Mouse (Mus musculus) skeletal muscle tissue, postnatal 0 days (tissue): ENCODE measurements around the gene Tagap1. TPM values are rescaled to one million over a fixed set of nuclear protein-coding genes. Genes with fewer than 3 reads are reported as not detected.

Experiments used
- polyA plus RNA-seq: library from polyadenylated mRNA; unstranded; fragments of >200 nt; fragmentation: Nextera tagmentation; extraction: Ambion mirVana; gene quantifications from 2 replicates; pipeline ENCODE4 v1.2.1, GENCODE M21; 2015

The Tagap1 gene
- 20.8 and 22.7 TPM in 2 replicates for polyA plus RNA-seq

DNA sequence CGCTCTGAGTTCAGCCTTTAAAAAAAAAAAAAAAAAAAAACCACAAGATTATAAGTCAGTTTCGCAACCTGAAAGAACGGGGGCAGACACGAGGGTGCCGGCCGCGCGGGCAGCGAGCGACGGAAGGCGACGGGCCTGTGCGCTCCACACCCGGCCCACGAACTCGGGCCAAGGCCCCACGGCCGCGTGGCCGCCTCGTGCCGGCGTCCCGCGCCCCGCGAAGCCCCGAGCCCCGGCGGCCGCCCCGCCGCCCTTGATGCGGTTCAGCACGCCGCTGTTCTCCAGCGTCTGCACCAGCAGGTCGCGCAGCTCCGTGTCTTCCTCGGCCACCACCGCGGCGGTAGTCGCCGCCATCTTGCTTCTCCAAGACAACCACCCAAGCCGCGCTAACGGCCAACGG, at the start of gene Tagap1:
Gene Tagap1, minus strand, starts transcription at position 381 of the 400 bp plus-strand sequence.

DNA sequence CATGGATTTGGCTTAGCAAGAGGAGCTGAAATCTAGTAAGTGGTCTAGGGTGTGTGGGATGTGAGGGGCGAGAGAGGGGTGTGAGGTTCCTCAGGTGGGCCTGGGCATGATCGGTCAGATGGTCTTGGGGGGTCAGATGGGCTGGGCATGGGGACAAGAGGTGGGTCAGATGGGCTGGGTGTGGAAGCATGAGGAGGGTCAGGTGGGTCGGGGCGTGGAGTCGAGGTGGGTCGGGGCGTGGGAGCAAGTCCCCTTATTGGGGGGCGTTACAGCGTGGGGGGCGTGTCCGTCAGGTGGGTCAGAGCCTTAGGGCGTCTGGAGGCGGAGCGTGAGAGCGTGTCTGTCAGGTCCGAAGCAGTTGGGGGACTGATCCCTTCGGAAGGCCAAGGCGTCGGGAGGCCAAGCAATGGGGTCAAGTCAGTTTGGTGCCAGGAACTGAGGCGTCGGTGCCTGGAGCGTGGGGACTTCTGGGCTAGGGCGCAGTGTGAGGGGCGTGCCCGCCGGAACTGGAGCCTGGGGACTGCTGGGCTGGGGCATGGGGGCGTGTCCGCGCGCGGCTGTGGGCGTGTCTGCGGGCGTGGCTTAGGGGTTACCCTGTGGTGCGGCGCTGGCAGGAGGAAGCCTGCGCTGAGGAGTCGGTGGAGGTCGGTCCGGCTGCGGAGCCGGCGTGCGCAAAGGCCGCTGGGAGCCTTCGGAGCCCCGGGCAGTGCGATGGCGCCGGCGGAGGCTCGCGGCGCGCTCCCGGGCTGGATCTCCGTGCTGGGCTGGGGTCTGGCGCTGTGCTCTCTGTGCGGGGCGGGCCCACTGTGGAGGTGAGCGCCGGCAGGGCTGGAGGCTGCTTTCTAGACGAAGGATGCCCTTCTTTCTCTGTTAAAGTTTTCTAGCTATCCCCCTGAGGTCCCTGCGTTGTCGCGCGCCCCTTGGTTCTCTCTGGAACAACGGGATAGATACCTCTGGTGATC, 17.6 kb upstream of the Tagap1 start, which contains the start of gene Gm49721:
Gene Gm49721, plus strand, starts transcription at position 618 of the 962 bp plus-strand sequence.

DNA sequence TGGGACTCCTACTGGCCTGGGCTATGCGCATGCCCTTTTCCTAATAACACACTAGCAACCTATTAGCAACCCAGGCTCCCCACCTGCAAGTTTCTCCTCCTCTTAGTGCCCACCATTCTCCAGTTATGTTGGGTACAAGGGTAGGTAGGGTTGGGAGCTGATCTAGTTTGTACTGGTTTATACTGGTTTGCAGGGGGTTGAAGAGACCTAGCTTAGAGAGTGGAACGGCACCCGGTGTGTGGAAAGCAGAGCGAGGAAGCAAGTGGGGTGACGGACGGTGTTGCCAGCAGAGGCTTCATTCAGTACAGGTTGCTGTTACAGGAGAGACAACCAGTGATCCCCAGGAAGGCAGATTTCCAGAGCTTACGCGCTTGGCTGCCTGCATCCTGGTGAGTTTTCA, 9.4 kb upstream of the Tagap1 start, which contains the start of gene Rnaset2b:
Gene Rnaset2b, plus strand, starts transcription at position 301 of the 400 bp plus-strand sequence.

DNA sequence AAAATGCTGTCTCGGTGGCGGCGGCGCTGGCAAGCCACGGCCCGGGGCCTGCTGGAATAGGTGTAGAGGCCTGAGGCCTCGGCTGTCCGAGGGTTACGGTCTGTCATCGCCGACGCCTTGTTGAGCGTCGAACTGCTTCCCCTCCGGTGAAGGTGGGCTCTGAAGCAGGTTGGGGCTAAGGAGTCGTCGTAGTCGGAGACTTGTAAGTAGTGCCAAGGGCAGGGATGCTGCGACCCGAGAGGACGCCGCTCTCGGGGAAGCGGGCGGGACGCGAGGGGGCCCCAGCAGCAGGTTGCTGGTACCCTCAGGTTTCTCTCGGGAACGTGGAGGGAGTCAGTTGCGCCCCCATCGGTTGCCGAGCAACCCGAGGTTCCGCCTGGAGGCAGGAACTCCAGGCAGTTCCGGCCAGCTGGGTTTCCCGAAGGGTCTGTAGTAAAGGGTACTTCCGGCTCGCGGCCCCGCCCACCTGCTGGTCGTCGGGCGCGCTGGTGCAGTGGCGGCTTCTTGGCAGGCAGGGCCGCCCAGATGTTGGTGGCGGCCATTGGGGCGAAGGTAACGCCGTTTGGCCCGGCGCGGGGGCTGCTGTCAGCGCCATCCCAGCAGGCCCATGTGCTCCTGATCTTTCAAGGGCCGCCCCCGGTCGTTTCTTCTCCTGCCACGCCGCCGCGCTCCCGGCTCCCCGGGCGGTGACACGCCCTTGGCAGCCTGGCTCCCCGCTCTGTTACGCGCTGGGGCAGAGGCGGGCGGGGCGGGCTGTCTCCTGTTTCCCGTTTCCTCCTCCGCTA, 12.8 kb downstream of the Tagap1 start, which contains the start of gene Rsph3b:
Gene Rsph3b, minus strand, starts transcription at position 699 of the 785 bp plus-strand sequence.

Other genes with a start within 250 kb of the Tagap1 start
- gene Ezr, start 178.4 kb downstream of the Tagap1 start, polyA plus RNA-seq, result 7.9 and 13.1 TPM in 2 replicates
- 46.7 and 48.1 TPM in 2 replicates for gene Rsph3b, start 12.5 kb downstream of the Tagap1 start, polyA plus RNA-seq
- 204 and 214 TPM in 2 replicates for gene Rnaset2b, start 9.5 kb upstream of the Tagap1 start, polyA plus RNA-seq
- 0.06 TPM in 1 of 2 replicates, not detected in the other for gene Gm49721, start 17.7 kb upstream of the Tagap1 start, polyA plus RNA-seq
- not detected in 2 replicates for gene Gm1604a, start 64.4 kb upstream of the Tagap1 start, polyA plus RNA-seq
- 6.3 and 8.6 TPM in 2 replicates for gene Rps6ka2, start 209.0 kb upstream of the Tagap1 start, polyA plus RNA-seq